Mouse (Mus musculus) forebrain, embryonic 13.5 days (tissue): ENCODE data around the gene Psg17. TPM values are rescaled to one million over a fixed set of nuclear protein-coding genes. Genes with fewer than 3 reads are reported as not detected.
"Not testable (repeated sequence)": the region's sequence is repeated elsewhere in the genome, so short reads cannot be mapped to it uniquely, and the experiment has no call there.

Source experiments
- ATAC-seq: fragments of 200-750 bp; cut with Nextera tagmentation; 2 replicates; pipeline ENCODE4 v1.8.0; 2017
- H3K27ac ChIP-seq: fragments of 300-500 bp; sonication (generic); 2 replicates; pipeline ENCODE4 v1.5.1; 2015; ENCODE audit warnings: inconsistent platforms, mild to moderate bottlenecking, moderate library complexity
- H3K27me3 ChIP-seq: fragments of 300-500 bp; sonication (generic); 2 replicates; pipeline ENCODE4 v1.6.1; 2015; ENCODE audit warnings: mild to moderate bottlenecking, inconsistent platforms
- H3K36me3 ChIP-seq: fragments of 300-500 bp; sonication (generic); 2 replicates; pipeline ENCODE4 v1.6.1; 2015; ENCODE audit warnings: mild to moderate bottlenecking, inconsistent platforms; ENCODE audit not compliant: poor library complexity, severe bottlenecking
- H3K4me1 ChIP-seq: fragments of 300-500 bp; sonication (generic); 2 replicates; pipeline ENCODE4 v1.6.1; 2015; ENCODE audit warnings: inconsistent platforms
- H3K4me2 ChIP-seq: fragments of 300-500 bp; sonication (generic); 2 replicates; pipeline ENCODE4 v1.6.1; 2015; ENCODE audit warnings: inconsistent platforms, mild to moderate bottlenecking, moderate library complexity
- H3K4me3 ChIP-seq: fragments of 300-500 bp; sonication (generic); 2 replicates; pipeline ENCODE4 v1.5.1; 2015; ENCODE audit warnings: mild to moderate bottlenecking, inconsistent platforms
- H3K9ac ChIP-seq: fragments of 300-500 bp; sonication (generic); 2 replicates; pipeline ENCODE4 v1.6.1; 2015; ENCODE audit warnings: mild to moderate bottlenecking, inconsistent platforms
- H3K9me3 ChIP-seq: fragments of 300-500 bp; sonication (generic); replicated peaks from 2 replicates; pipeline ENCODE4 v1.6.1; 2016; ENCODE audit warnings: inconsistent platforms
- WGBS: fragments of 180-500 bp; shearing (Covaris S2); methylation state at CpG from one replicate; pipeline ENCODE4 v1.1.7; 2015; 5-methylcytosine and 5-hydroxymethylcytosine counted together
- polyA plus RNA-seq: library from polyadenylated mRNA; unstranded; fragments of >200 nt; fragmentation: Nextera tagmentation; extraction: Ambion mirVana; gene quantifications from 2 replicates; pipeline ENCODE4 v1.2.1, GENCODE M21; 2015

Gene Psg17
- polyA plus RNA-seq, 1 experiment from 2014 or later: not detected

DNA sequence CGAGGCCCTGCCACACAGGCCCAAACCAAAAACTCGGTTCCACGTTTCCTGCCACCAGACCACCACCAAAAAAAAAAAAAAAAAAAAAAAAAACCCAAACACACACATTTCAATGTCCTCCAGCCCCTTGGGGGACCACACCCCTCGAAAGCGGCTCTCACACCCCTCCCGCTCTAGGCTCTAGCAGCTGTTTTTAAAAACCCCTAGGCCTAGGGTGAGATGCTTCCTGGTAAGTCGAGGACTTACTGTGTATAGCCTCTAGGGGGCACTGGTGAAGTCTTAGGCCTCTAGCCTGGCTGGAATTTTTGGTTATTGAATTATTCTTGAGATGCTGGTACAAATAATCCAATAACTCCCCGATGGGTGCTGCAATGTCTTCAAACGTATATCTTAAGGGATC, 7.2 kb upstream of the Psg17 start:
- no peak overlapping the region for H3K27ac ChIP-seq
- 65% methylated on average over 9 of the region's 9 CpGs for WGBS
- H3K4me2 ChIP-seq: no peak overlapping the region
- no peaks in the 10 kb centered on the region for H3K27me3 ChIP-seq
- 0 out of 2 replicates have a peak, but pooled peaks cover 4% of the 10 kb centered on the region for H3K9me3 ChIP-seq
- no peak overlapping the region for H3K4me3 ChIP-seq
- no peak for ATAC-seq
- H3K4me1 ChIP-seq: no peaks in the 10 kb centered on the region
- H3K36me3 ChIP-seq: no peaks in the 10 kb centered on the region
- no peak overlapping the region for H3K9ac ChIP-seq

DNA sequence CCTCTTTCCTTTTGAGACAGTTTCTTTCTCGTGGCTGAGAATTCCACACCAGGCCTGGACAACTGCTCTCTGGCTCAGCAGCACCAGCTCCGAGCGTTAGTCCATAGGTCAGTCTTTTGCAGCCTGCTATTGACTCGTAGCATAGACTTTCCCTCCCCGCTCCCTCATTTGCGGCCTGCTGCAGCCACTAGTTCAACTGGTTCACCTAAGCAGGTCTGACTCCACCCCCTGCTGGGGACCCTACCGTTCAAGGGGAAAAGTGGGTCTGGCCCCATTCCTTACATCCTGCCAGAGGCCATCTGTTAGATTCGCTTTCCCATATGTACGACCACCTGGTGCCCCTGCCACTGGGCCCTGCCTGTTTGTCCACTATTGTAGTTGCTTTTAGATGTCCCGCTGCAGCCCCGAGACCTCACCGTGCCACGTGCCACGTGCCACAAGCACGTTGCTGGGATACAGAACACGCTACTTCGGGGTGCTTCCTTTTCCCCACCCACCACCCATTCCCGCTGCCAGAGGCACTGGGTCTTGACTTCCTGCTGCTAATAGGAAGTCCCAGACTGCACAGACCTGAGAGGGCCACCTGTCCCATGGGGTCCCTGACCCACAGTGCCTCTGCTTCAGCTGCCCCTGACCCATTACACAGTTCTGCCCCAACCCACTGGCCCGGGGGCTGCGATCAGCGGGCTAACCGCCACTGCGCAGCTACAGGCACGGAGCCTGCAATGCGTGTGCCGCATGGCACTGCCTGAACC, 6.6 kb upstream of the Psg17 start:
- no peaks in the 10 kb centered on the region for H3K4me1 ChIP-seq
- no peaks in the 10 kb centered on the region for H3K27me3 ChIP-seq
- no peaks in the 10 kb centered on the region for H3K9me3 ChIP-seq
- H3K27ac ChIP-seq: no peak overlapping the region
- H3K36me3 ChIP-seq: no peaks in the 10 kb centered on the region
- no peak overlapping the region for H3K9ac ChIP-seq
- 61% methylated on average over 26 of the region's 26 CpGs for WGBS
- no peak for ATAC-seq
- no peak overlapping the region for H3K4me3 ChIP-seq
- no peak overlapping the region for H3K4me2 ChIP-seq

DNA sequence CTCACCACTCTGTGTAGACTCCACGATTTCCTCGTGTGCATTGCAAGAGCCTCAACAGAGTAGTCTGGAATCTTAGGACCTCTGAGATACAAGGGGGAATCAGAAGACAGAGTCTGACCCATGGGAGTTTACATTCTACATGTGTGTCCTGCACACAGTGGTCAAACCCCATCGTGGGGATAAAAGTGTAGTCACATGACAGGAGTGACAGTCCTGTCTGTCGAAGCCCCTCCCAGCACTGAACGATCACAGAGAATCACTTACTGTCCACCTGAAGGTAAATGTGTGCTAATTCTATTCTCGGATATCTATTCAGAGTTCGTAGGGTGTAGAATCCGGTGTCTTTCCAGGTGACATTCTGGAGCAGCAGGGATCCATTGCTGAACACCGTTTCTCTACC, 3.1 kb downstream of the Psg17 start:
- no peak overlapping the region for H3K27ac ChIP-seq
- no peaks in the 10 kb centered on the region for H3K36me3 ChIP-seq
- H3K9me3 ChIP-seq: no peaks in the 10 kb centered on the region
- 84% methylated on average over 9 of the region's 9 CpGs for WGBS
- no peak for ATAC-seq
- no peaks in the 10 kb centered on the region for H3K27me3 ChIP-seq
- H3K9ac ChIP-seq: no peak overlapping the region
- H3K4me3 ChIP-seq: no peak overlapping the region
- no peak overlapping the region for H3K4me2 ChIP-seq
- no peaks in the 10 kb centered on the region for H3K4me1 ChIP-seq

DNA sequence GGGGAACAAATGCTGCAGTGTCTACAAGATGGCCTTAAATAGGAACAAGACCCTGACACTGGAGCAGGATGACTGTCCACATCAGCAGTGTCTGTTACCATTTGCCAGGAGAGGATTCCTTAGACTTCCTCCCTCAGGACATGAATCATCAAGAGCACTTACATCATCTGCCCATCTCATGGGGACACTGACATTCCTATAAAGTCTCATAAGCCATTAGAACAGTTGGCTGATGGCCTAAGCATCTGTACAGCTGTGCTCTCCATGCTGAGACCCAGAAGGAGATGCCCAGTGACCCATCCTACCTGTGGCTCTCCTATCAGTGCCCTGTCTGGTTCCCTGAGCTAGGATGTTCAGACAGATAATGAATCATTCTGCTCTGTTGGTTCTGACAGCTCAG, 17.9 kb downstream of the Psg17 start:
- Histone ChIP-seq H3K4me2 (no peak overlapping the region), H3K4me1 (no peaks in the 10 kb centered on the region), H3K9me3 (no peaks in the 10 kb centered on the region), H3K9ac (no peak overlapping the region), H3K4me3 (no peak overlapping the region), H3K27ac (no peak overlapping the region), H3K27me3 (no peaks in the 10 kb centered on the region), H3K36me3 (no peaks in the 10 kb centered on the region)
- ATAC-seq: no peak

DNA sequence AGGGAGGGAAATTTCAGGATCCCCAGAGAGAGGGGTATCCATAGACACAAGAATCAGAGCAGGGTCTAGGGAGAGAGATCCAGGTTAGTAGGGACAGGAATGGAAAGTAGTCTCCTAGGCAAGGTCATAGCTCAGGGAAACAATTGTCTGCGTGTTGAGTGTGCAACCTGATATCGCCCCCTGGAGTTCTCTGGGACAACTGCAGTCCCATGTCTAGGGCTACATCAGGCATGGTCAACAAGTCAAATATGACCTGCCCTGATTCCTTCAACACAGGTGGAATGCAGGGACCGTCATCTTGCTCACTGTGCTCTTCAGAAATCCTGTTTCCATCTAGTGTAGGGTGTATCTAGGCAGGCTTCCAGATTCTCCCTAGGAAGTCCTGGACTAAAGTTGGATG, 22.3 kb downstream of the Psg17 start:
- Histone ChIP-seq H3K4me2 (no peak overlapping the region), H3K27me3 (no peaks in the 10 kb centered on the region), H3K4me1 (no peaks in the 10 kb centered on the region), H3K27ac (no peak overlapping the region), H3K9me3 (no peaks in the 10 kb centered on the region), H3K4me3 (no peak overlapping the region), H3K36me3 (no peaks in the 10 kb centered on the region), H3K9ac (no peak overlapping the region)
- no peak for ATAC-seq
- 45% methylated on average over 3 of the region's 3 CpGs for WGBS

DNA sequence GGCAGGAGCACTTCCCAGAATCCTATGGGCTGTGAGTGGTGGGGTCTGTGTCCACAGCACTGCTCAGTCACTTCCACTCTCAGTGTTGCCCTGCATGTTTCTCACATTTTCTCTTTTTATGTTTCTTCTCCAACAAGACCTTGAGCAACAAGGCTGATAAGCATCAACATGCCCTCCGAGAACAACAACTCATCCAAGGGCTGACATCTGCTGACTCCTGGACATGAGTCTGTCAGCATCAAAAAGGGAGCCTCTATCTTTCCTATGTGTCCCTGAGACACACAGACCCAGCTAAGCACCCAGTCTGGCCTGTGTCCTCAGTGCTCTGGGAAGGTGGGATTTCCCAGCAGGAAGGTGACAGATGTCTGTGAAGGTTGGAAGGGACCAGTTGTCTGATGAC, 23.0 kb downstream of the Psg17 start, which contains the start of gene Psg19:
Gene Psg19 (minus strand): TSS at position 101 of the 400 bp plus-strand sequence.
- H3K36me3 ChIP-seq: no peaks in the 10 kb centered on the region
- 88% methylated on average over 1 of the region's 1 CpGs for WGBS
- H3K27ac ChIP-seq: no peak within 1 kb of the TSS
- H3K4me2 ChIP-seq: no peak within 1 kb of the TSS
- H3K4me3 ChIP-seq: no peak within 1 kb of the TSS
- no peak within 1 kb of the TSS for H3K9ac ChIP-seq
- H3K27me3 ChIP-seq: no peaks in the 10 kb centered on the region
- no peaks in the 10 kb centered on the region for H3K9me3 ChIP-seq
- no peak for ATAC-seq
- H3K4me1 ChIP-seq: no peaks in the 10 kb centered on the region

DNA sequence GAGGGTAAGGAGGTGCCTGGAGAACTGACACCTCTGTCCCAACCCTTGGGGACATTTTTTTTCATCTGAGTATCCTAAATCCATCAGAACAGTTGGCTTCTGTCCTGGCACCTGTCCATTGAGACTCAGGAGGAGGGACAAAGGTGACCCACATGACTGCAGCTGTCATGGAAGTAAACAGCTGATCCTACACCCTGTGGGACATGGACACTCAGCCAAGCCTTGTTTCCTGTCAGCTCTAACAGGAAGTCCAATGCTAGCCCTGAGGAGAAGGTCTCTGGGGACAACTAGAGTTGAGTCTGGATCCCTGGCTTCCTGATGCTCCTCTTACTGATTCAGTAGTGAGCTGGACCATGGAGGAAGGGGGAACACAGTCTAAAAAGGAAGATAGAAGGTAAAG, 30.7 kb downstream of the Psg17 start:
- H3K27me3 ChIP-seq, H3K4me2 ChIP-seq, H3K27ac ChIP-seq, ATAC-seq, H3K9ac ChIP-seq, H3K4me1 ChIP-seq, H3K4me3 ChIP-seq, H3K36me3 ChIP-seq, H3K9me3 ChIP-seq: not testable (repeated sequence)

DNA sequence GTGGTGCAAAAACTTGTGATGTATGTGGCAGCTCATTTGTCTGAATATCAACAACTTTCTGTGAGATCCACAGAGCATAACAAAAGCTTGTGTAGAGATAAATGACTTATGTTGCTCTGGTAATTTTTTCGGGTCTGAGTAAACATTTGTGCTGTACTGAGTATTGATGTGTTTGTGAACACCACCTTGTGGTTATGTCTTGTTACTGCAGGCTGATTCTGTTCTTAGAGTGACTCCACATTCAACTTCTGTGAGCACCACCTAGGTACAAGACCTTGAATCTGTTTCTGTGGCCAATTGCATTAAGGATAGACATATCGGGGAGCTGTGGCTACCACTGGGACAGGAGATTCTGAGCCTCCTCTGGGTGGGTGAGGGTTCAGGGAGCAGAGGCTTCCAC, 40.1 kb downstream of the Psg17 start:
- H3K9me3 ChIP-seq, H3K36me3 ChIP-seq, H3K4me2 ChIP-seq, ATAC-seq, H3K4me3 ChIP-seq, H3K9ac ChIP-seq, H3K4me1 ChIP-seq, H3K27ac ChIP-seq, H3K27me3 ChIP-seq: not testable (repeated sequence)
- WGBS: 40% methylated on average over 2 of the region's 2 CpGs

DNA sequence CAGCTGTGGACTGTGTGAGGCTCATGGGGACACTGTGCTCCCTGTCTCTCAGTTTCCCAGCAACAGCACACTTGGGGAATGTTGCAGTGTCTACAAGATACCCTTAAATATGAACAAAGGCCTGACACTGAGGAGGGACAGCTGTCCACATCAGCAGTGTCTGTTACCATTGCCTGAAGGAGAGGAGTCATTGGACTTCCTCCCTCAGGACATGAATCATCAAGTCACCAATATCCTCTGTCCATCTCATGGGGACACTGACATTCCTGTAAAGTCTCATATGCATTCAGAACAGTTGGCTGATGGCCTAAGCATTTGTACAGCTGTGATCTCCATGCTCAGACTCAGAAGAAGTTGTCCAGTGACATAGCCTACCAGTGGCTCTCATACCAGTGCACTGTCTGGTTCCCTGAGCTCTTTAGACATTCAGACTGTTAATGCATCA, 42.0 kb downstream of the Psg17 start:
- H3K36me3 ChIP-seq: no peaks in the 10 kb centered on the region
- H3K9ac ChIP-seq: no peak overlapping the region
- ATAC-seq: no peak
- H3K4me1 ChIP-seq: no peaks in the 10 kb centered on the region
- no peak overlapping the region for H3K4me3 ChIP-seq
- H3K4me2 ChIP-seq: no peak overlapping the region
- H3K27ac ChIP-seq: no peak overlapping the region
- no peaks in the 10 kb centered on the region for H3K9me3 ChIP-seq
- no peaks in the 10 kb centered on the region for H3K27me3 ChIP-seq

Other genes with a start within 250 kb of the Psg17 start
- not detected in 2 replicates for gene Psg23, start 205.1 kb downstream of the Psg17 start, polyA plus RNA-seq
- gene Psg21, start 164.9 kb downstream of the Psg17 start, polyA plus RNA-seq: not detected in 2 replicates
- not detected in 2 replicates for gene Psg20, start 135.4 kb downstream of the Psg17 start, polyA plus RNA-seq
- gene Psg22, start 103.5 kb downstream of the Psg17 start, polyA plus RNA-seq: not detected in 2 replicates
- gene Psg19, start 23.1 kb downstream of the Psg17 start, polyA plus RNA-seq: not detected in 2 replicates
- gene Mill2, start 18.4 kb upstream of the Psg17 start, polyA plus RNA-seq: 0.11 and 0.34 TPM in 2 replicates
- 7.4 and 8.2 TPM in 2 replicates for gene Pglyrp1, start 49.7 kb upstream of the Psg17 start, polyA plus RNA-seq
- 25.6 and 27.9 TPM in 2 replicates for gene Ccdc61, start 88.8 kb upstream of the Psg17 start, polyA plus RNA-seq
- 12.3 and 13.7 TPM in 2 replicates for gene Nova2, start 104.3 kb upstream of the Psg17 start, polyA plus RNA-seq
- gene Nanos2, start 165.8 kb upstream of the Psg17 start, polyA plus RNA-seq: 0.68 and 0.69 TPM in 2 replicates
- gene Mypop, start 169.6 kb upstream of the Psg17 start, polyA plus RNA-seq: 2.8 TPM in 2 replicates
- 22.1 and 23.3 TPM in 2 replicates for gene Irf2bp1, start 182.4 kb upstream of the Psg17 start, polyA plus RNA-seq
- not detected in 2 replicates for gene Foxa3, start 201.9 kb upstream of the Psg17 start, polyA plus RNA-seq
- gene Sympk, start 202.8 kb upstream of the Psg17 start, polyA plus RNA-seq: 34.3 and 36.7 TPM in 2 replicates
- gene Rsph6a, start 233.1 kb upstream of the Psg17 start, polyA plus RNA-seq: not detected in 2 replicates